Mouse (Mus musculus): ENCODE results near the gene Tanc2. TPM values are rescaled to one million over a fixed set of nuclear protein-coding genes. Genes with fewer than 3 reads are reported as not detected.
A peak's percentile ranks its signal among the peaks of the same experiment; 100 is the strongest.

The Tanc2 gene
- 25.9 and 26.0 TPM in 2 replicates for polyA plus RNA-seq (2016; fragmentation: Nextera tagmentation; extraction: Ambion mirVana)

GRCm38 (mm10) chr11:105589877-105590641 is at the start of gene Tanc2:
Tanc2 (plus strand) TSS chr11:105589986.
- no peaks in the 10 kb centered on the region for H3K36me3 ChIP-seq
- peak within 1 kb of the TSS; percentile 88 for H3K4me3 ChIP-seq
- H3K4me2 ChIP-seq (replicated peaks): peak within 1 kb of the TSS; percentile 78
- peak; percentile 84 for ATAC-seq (ENCODE audit: low FRiP score)
- under 1% methylated on average over 66 of the region's 87 CpGs for WGBS
- no peaks in the 10 kb centered on the region for H3K27me3 ChIP-seq
- H3K9ac ChIP-seq: peak within 1 kb of the TSS; percentile 98
- no peaks in the 10 kb centered on the region for H3K4me1 ChIP-seq
- peak within 1 kb of the TSS; percentile 98 for H3K27ac ChIP-seq
- H3K9me3 ChIP-seq (replicated peaks): no peaks in the 10 kb centered on the region

GRCm38 (mm10) chr11:105540781-105541180 is 49.0 kb upstream of the Tanc2 start:
- no peak overlapping the region for H3K4me2 ChIP-seq (replicated peaks)
- 86% methylated on average over 8 of the region's 8 CpGs for WGBS
- H3K9me3 ChIP-seq (replicated peaks): no peaks in the 10 kb centered on the region
- H3K4me3 ChIP-seq: no peak overlapping the region
- H3K4me1 ChIP-seq: peaks cover 6% of the 10 kb centered on the region
- no peaks in the 10 kb centered on the region for H3K27me3 ChIP-seq
- no peaks in the 10 kb centered on the region for H3K36me3 ChIP-seq
- no peak overlapping the region for H3K27ac ChIP-seq
- ATAC-seq (ENCODE audit: low FRiP score): no peak
- no peak overlapping the region for H3K9ac ChIP-seq

- Histone ChIP-seq H3K9me3 (replicated peaks) (no peaks in the 10 kb centered on the region), H3K4me2 (replicated peaks) (no peak overlapping the region), H3K9ac (no peak overlapping the region), H3K4me3 (no peak overlapping the region), H3K27ac (no peak overlapping the region), H3K4me1 (peaks cover 8% of the 10 kb centered on the region), H3K36me3 (no peaks in the 10 kb centered on the region), H3K27me3 (no peaks in the 10 kb centered on the region)
- ATAC-seq (ENCODE audit: low FRiP score): no peak
- WGBS: 66% methylated on average over 4 of the region's 4 CpGs
Measured at GRCm38 (mm10) chr11:105541366-105541765, 48.4 kb upstream of the Tanc2 start.

- WGBS: 43% methylated on average over 1 of the region's 1 CpGs
- no peak overlapping the region for H3K4me2 ChIP-seq (replicated peaks)
Measured at GRCm38 (mm10) chr11:105542129-105542528, 47.7 kb upstream of the Tanc2 start.

DNA sequence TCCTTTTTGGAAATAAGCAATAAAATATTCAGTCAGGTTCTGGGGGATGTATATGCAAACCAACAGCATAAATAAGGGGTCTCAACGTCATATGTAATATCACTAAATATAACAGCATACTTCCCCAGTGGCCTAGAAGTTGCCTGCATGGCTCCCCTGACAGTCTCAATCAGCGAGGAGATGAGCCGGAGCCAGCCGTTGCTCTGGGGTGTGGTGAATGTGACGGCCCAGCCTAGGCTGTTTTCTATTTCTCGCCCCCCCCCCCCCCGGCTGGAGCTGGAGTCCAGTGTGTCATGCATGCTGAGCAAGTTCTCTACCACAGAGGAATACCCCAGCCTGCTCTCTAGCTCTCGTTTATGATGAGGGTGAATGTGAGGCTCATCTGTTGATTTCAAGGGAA is 44.0 kb upstream of the Tanc2 start:
- ATAC-seq (ENCODE audit: low FRiP score): no peak
- no peaks in the 10 kb centered on the region for H3K36me3 ChIP-seq
- H3K4me2 ChIP-seq (replicated peaks): no peak overlapping the region
- H3K4me3 ChIP-seq: no peak overlapping the region
- no peaks in the 10 kb centered on the region for H3K9me3 ChIP-seq (replicated peaks)
- H3K9ac ChIP-seq: no peak overlapping the region
- peaks cover 12% of the 10 kb centered on the region for H3K4me1 ChIP-seq
- no peaks in the 10 kb centered on the region for H3K27me3 ChIP-seq
- 40% methylated on average over 8 of the region's 8 CpGs for WGBS
- no peak overlapping the region for H3K27ac ChIP-seq

More at GRCm38 (mm10) chr11:105542129-105542528, 47.7 kb upstream of the Tanc2 start:
- no peak overlapping the region for H3K27ac ChIP-seq
- no peak overlapping the region for H3K4me3 ChIP-seq
- H3K4me1 ChIP-seq: peaks cover 8% of the 10 kb centered on the region
- H3K9ac ChIP-seq: no peak overlapping the region
- no peaks in the 10 kb centered on the region for H3K36me3 ChIP-seq
- no peaks in the 10 kb centered on the region for H3K9me3 ChIP-seq (replicated peaks)
- no peak for ATAC-seq (ENCODE audit: low FRiP score)
- H3K27me3 ChIP-seq: no peaks in the 10 kb centered on the region

DNA sequence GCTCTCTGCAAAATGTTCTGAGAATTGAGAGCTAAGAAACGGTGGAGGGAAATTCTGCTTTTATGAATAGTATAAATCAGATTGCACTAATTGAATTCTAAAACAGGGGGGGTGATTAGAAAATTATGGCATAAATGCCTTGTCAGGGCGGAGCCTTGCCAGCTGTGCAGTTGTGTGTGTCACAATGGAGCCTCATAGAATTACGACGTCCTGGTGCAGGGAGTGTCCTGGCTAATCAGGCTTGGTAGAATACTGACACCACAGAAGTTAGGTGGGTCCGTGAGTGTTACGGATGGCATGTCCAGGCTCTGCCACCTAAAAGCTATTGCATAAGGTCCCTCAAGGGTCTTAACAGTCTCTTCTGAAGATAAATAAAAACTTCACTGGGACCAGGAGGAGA is 43.4 kb upstream of the Tanc2 start:
- peaks cover 11% of the 10 kb centered on the region for H3K4me1 ChIP-seq
- no peak for ATAC-seq (ENCODE audit: low FRiP score)
- H3K36me3 ChIP-seq: no peaks in the 10 kb centered on the region
- H3K9ac ChIP-seq: no peak overlapping the region
- no peaks in the 10 kb centered on the region for H3K27me3 ChIP-seq
- H3K4me2 ChIP-seq (replicated peaks): no peak overlapping the region
- H3K9me3 ChIP-seq (replicated peaks): no peaks in the 10 kb centered on the region
- H3K27ac ChIP-seq: no peak overlapping the region
- H3K4me3 ChIP-seq: no peak overlapping the region
- WGBS: 61% methylated on average over 6 of the region's 6 CpGs

DNA sequence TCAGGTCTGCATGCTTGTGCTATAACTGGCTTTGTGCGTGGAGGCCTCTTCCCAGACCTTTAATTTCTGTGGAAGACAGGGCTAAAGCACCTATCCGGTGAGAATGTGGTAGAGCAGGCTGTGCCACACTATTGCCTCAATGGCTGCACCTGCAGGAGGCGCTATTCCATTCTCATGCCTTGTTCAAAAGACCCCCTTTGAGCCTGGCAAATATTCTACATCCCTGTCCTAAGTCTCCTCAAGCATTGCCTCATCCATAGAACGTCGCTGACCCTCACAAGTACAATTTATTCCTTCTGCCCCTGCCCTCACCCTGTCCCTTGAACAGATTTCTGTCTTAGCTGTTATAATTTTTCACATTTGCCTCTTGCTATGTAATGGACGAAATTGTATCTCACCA is 41.4 kb upstream of the Tanc2 start:
- Histone ChIP-seq H3K4me1 (peaks cover 8% of the 10 kb centered on the region), H3K9ac (no peak overlapping the region), H3K27me3 (no peaks in the 10 kb centered on the region), H3K4me3 (no peak overlapping the region), H3K27ac (no peak overlapping the region), H3K9me3 (replicated peaks) (no peaks in the 10 kb centered on the region), H3K4me2 (replicated peaks) (no peak overlapping the region), H3K36me3 (no peaks in the 10 kb centered on the region)
- no peak for ATAC-seq (ENCODE audit: low FRiP score)
- 88% methylated on average over 6 of the region's 6 CpGs for WGBS

GRCm38 (mm10) chr11:105549164-105550121 is 40.3 kb upstream of the Tanc2 start:
- H3K36me3 ChIP-seq: no peaks in the 10 kb centered on the region
- H3K9ac ChIP-seq: no peak overlapping the region
- WGBS: 83% methylated on average over 9 of the region's 9 CpGs
- no peak overlapping the region for H3K4me3 ChIP-seq
- peaks cover 8% of the 10 kb centered on the region for H3K4me1 ChIP-seq
- no peak for ATAC-seq (ENCODE audit: low FRiP score)
- no peaks in the 10 kb centered on the region for H3K27me3 ChIP-seq
- H3K27ac ChIP-seq: no peak overlapping the region
- H3K9me3 ChIP-seq (replicated peaks): no peaks in the 10 kb centered on the region
- no peak overlapping the region for H3K4me2 ChIP-seq (replicated peaks)

- Histone ChIP-seq H3K27me3 (no peaks in the 10 kb centered on the region), H3K36me3 (no peaks in the 10 kb centered on the region), H3K4me2 (replicated peaks) (no peak overlapping the region), H3K9ac (no peak overlapping the region), H3K27ac (no peak overlapping the region), H3K4me1 (peaks cover 6% of the 10 kb centered on the region), H3K9me3 (replicated peaks) (no peaks in the 10 kb centered on the region), H3K4me3 (no peak overlapping the region)
- no peak for ATAC-seq (ENCODE audit: low FRiP score)
- WGBS: 61% methylated on average over 8 of the region's 8 CpGs
Measured at GRCm38 (mm10) chr11:105557285-105557684, 32.5 kb upstream of the Tanc2 start.

DNA sequence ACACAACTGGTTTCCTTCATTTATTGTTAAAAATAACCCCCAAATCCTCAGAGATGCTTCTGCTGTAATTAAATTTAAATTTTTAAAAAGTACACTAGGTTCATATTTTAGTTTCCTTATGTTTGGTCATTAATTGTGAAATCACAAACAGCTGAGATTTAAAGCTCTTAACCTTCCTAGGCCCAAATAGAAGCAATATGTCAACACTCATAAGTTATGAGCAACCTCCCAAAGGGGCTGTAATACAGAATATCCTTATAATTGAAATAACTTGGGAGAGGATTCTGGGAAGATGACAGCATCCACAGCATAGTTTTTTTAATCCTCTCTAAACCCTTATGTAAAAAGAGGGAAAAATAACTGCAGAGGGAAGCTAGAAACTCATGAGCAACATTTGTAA is 31.7 kb upstream of the Tanc2 start:
- Histone ChIP-seq H3K4me2 (replicated peaks) (no peak overlapping the region), H3K9ac (no peak overlapping the region), H3K4me3 (no peak overlapping the region), H3K4me1 (peaks cover 6% of the 10 kb centered on the region), H3K27me3 (no peaks in the 10 kb centered on the region), H3K36me3 (no peaks in the 10 kb centered on the region), H3K27ac (no peak overlapping the region), H3K9me3 (replicated peaks) (no peaks in the 10 kb centered on the region)
- ATAC-seq (ENCODE audit: low FRiP score): no peak

DNA sequence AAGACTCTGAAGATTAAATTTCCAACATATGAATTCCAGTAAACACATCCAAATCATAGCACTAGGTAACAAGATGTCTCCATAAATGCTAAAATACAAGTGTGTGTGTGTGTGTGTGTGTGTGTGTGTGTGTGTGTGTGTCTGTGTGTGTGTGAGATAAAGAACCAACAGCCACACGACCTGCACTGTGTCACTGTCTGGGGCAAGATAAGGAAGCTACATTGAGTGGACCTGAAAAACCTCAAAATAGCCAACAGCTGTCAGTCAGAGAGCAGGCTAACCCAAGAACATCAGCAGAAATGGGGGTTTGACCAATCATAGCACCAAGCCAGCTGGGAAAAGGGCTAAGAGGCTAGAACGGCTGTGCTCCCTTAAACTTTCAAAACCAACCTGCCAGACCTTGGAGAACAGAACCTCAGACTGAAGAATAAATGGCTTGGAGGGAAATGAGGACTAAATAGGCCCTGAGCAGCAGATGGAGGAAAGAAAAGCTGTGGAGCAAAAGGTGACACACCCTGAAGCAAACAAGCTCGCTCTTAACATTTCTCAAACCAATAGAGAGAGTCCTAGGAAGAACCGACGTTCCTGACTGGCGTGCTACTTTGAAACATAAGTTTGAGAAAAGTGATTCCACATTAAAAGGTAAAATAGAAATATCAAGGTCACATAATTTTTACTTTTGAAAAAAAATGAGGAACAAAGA is 30.8 kb upstream of the Tanc2 start:
- Histone ChIP-seq H3K9ac (no peak overlapping the region), H3K27ac (no peak overlapping the region), H3K27me3 (no peaks in the 10 kb centered on the region), H3K4me2 (replicated peaks) (no peak overlapping the region), H3K4me3 (no peak overlapping the region), H3K9me3 (replicated peaks) (no peaks in the 10 kb centered on the region), H3K4me1 (peaks cover 6% of the 10 kb centered on the region), H3K36me3 (no peaks in the 10 kb centered on the region)
- no peak for ATAC-seq (ENCODE audit: low FRiP score)
- WGBS: 91% methylated on average over 6 of the region's 6 CpGs

DNA sequence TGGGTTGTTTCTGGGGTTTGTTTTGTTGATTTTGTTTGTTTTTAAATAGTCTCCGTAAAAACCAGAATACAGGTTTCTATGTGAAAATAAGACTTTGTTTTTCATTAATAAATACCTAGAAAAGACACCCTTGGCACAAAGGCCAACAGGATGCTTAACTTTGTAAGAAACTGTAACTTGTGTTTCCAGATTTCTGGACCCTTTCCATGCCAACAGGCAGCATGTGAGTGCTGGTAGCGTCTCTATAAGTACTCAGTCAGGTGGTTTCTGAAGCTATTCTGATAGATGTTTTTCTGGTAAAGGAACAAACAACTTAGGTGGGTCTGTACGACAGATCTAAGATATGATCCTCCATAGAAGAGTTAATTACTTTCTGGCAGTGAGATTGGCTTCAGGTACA is 26.2 kb upstream of the Tanc2 start:
- 94% methylated on average over 3 of the region's 3 CpGs for whole genome bisulfite sequencing
- Histone ChIP-seq H3K27ac (no peak overlapping the region), H3K36me3 (no peaks in the 10 kb centered on the region), H3K4me2 (replicated peaks) (no peak overlapping the region), H3K4me3 (no peak overlapping the region), H3K4me1 (no peaks in the 10 kb centered on the region), H3K9ac (no peak overlapping the region), H3K27me3 (no peaks in the 10 kb centered on the region), H3K9me3 (replicated peaks) (no peaks in the 10 kb centered on the region)
- no peak for ATAC-seq (ENCODE audit: low FRiP score)
